Mouse (Mus musculus): ENCODE results near the gene Sbk2. TPM values are rescaled to one million over a fixed set of nuclear protein-coding genes. Genes with fewer than 3 reads are reported as not detected.
"Not testable (repeated sequence)": the region's sequence is repeated elsewhere in the genome, so short reads cannot be mapped to it uniquely, and the experiment has no call there.

Sbk2 gene
- total RNA-seq (2014; fragmentation: Nextera tagmentation): not detected in 2 replicates
- not detected in 2 replicates for total RNA-seq (2017)

GRCm38 (mm10) chr7:4964272-4964671 is at the start of gene Sbk2:
Gene Sbk2 (minus strand): TSS chr7:4964406.
- ATAC-seq (replicated peaks; ENCODE audit: poor library complexity, severe bottlenecking): peak; percentile 99

GRCm38 (mm10) chr7:5012681-5013513 is 48.7 kb upstream of the Sbk2 start:
- no peak for ATAC-seq (replicated peaks; ENCODE audit: poor library complexity, severe bottlenecking)

DNA sequence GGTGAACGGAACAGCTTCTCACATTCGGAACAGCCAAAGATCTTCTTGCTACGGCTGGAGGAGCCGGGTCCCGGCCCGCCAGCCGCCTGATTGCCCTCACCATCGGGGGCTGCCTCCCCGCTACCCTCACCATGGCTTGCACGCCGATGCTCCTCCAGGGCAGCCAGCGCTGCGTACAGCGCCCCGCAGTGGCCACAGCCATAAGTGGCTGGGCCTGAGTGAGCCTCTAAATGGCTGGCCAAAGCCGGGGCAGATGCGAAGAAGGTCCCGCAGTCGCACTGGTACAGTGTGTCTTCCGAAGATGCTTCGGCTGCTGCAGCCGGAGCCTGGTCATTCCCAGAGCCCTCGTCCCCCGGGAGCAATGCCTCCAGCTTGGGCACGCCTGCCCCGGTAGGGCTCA is 44.0 kb upstream of the Sbk2 start:
- ATAC-seq (replicated peaks; ENCODE audit: poor library complexity, severe bottlenecking): peak; percentile 13; the same call in 1 of the 2 replicates

DNA sequence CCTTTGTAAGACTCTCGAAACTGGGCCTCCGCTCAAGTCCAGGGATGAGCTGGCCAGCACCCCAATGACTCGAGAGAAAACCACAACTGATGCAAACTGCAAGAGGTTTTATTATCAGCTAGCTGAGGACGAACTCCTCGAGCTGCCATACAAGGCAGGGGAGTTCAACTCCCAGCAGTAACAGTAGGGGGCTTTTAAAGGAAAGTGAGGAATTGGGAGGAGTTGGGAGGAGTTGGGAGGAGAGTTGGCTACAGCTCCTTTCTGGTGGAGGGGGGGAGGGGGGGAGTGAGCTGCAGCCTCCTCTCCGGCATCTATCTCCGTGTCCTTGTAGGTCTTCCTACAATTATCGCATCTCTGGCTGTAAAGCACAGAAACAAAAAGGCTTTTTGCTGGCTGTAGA is 38.7 kb upstream of the Sbk2 start:
- not testable (repeated sequence) for ATAC-seq (replicated peaks; ENCODE audit: poor library complexity, severe bottlenecking)

GRCm38 (mm10) chr7:4999876-5000275 is 35.7 kb upstream of the Sbk2 start:
- ATAC-seq (replicated peaks; ENCODE audit: poor library complexity, severe bottlenecking): 0 out of 2 replicates have a peak, but pooled peaks have one; percentile 26

DNA sequence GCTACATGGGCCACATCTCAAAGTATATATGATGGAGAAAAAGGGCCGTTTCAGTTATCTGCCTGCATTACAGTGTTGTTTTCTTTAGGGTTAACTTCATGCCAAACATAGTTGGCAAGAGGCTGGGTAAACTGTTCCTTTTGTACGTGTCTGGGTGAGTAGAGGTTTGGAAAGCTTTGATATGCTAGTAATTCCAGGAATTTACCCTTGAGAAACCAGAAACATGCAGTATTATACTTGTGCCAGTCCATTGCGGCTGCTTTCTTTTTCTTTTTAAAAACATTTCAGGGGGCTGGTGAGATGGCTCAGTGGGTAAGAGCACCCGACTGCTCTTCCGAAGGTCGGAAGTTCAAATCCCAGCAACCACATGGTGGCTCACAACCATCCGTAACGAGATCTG is 32.7 kb upstream of the Sbk2 start:
- ATAC-seq (replicated peaks; ENCODE audit: poor library complexity, severe bottlenecking): no peak

GRCm38 (mm10) chr7:4996003-4996895 is 32.0 kb upstream of the Sbk2 start, which contains the start of gene Zfp579:
Gene Zfp579 (minus strand): TSS chr7:4996158.
- peak; percentile 90 for ATAC-seq (replicated peaks; ENCODE audit: poor library complexity, severe bottlenecking)

GRCm38 (mm10) chr7:4995268-4996002 is 31.2 kb upstream of the Sbk2 start:
- peak; percentile 30 for ATAC-seq (replicated peaks; ENCODE audit: poor library complexity, severe bottlenecking)

GRCm38 (mm10) chr7:4993999-4994788 is 30.0 kb upstream of the Sbk2 start:
- no peak for ATAC-seq (replicated peaks; ENCODE audit: poor library complexity, severe bottlenecking)

DNA sequence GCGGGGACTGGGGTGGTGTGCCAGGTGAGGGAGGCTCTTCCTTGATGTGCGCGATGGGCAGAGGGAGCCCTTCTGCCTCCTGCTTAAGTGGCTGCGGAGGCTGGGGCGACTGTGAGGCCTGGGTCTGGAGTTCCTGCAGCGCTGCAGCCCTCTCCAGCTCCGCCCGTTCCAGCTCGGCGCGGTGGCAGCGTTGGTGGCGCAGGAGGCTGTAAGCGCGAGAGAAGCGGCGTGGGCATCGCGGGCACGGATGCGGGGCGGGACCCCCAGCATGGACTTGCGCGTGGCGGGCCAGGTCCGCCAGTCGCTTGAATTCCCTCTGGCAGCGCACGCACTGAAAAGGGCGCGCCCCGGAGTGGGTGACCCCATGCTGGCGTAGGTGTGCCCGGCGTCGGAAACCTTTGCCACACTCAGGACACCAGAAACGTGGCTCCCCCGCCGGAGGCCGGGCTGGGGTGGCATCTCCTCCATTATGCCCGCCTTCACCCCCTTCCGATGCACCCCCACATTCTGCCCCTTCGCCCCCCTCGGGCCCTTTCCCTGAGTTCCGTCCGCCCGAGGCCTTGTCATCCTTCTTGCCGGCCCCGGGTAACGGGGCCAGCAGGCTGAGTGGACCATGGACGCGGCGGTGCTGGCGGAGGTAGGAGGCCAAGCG is 29.3 kb upstream of the Sbk2 start:
- no peak for ATAC-seq (replicated peaks; ENCODE audit: poor library complexity, severe bottlenecking)

- ATAC-seq (replicated peaks; ENCODE audit: poor library complexity, severe bottlenecking): no peak
These were observed 24.0 kb upstream of the Sbk2 start for GRCm38 (mm10) chr7:4988250-4988649.

- no peak for ATAC-seq (replicated peaks; ENCODE audit: poor library complexity, severe bottlenecking)
These were observed 12.6 kb upstream of the Sbk2 start for GRCm38 (mm10) chr7:4976832-4977231.

GRCm38 (mm10) chr7:4975455-4975854 is 11.2 kb upstream of the Sbk2 start:
- no peak for ATAC-seq (replicated peaks; ENCODE audit: poor library complexity, severe bottlenecking)

- ATAC-seq (replicated peaks; ENCODE audit: poor library complexity, severe bottlenecking): no peak
These were observed 8.3 kb upstream of the Sbk2 start for GRCm38 (mm10) chr7:4972321-4973047.

- peak; percentile 71 for ATAC-seq (replicated peaks; ENCODE audit: poor library complexity, severe bottlenecking)
These were observed 7.5 kb upstream of the Sbk2 start for GRCm38 (mm10) chr7:4971710-4972109.

- no peak for ATAC-seq (replicated peaks; ENCODE audit: poor library complexity, severe bottlenecking)
These were observed 6.9 kb upstream of the Sbk2 start, which contains the start of gene Sbk3 for GRCm38 (mm10) chr7:4971068-4971467. Gene Sbk3 (minus strand): TSS chr7:4971168.

DNA sequence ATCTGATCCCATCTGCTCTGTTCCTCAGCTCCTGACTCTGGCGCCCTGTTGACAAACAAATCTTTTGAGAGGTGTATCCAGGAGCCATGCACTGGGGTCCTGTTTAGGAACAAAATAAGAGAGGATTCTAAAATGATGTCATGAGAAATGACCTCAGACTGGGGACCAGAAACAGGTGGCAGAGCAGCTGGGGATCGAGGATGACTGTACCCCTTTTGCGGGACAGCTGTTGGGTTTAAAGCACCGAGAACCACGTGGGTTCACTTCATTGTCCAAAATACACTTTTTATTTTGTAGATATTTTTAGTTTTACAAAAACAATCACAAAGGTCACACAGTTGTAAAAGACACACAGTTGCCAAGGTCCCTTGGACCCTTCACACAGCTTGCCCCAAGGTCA is 782 bp upstream of the Sbk2 start:
- no peak for ATAC-seq (replicated peaks; ENCODE audit: poor library complexity, severe bottlenecking)

- no peak for ATAC-seq (replicated peaks; ENCODE audit: poor library complexity, severe bottlenecking)
These were observed 679 bp downstream of the Sbk2 start for GRCm38 (mm10) chr7:4963527-4963926.

All from granulocyte monocyte progenitor cell, adult 5-6 weeks (primary cell).